In the genomic region with DNA sequence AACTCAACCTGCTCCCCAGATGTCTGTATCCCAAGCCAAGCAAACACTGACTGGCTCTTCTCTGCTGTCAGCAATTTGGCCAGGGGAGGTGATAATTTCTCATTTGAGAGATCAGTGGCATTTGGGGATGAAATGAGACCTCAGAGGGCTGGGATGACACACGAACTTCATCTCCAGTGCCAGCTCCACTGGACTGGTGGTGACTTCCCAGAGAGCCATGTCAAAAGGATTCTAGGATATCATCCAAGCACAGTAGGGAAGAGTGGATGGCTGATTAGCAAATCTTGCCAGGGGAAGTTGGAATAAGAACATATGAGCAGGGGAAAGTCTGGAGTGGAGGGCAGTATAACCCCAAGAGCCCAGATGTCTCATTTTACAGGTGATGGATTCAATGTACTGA, we compare ENCODE assay signal across 25 mouse cellular contexts.
A peak's percentile ranks its signal among the peaks of the same experiment; 100 is the strongest.
DNase-seq lines count a peak whose midpoint lies in the region; ATAC-seq and TF ChIP-seq lines count a peak whose summit lies in the region.
"Had no signal": no experiment of that assay in that cellular context is flagged by ENCODE, and none has a peak within 500 bp of the region (broad histone marks: within the 10 kb centered on the region; RNA-seq: fewer than 3 reads in every experiment).

No protein-coding gene starts in this region.

- H3K27ac ChIP-seq in hindbrain, embryonic 16.5 days (ENCODE audit: low read depth, low read length), result no peak overlapping the region
- H3K27ac ChIP-seq in hindbrain, embryonic 14.5 days, result no peak overlapping the region
- H3K27ac ChIP-seq in midbrain, postnatal 0 days (ENCODE audit: low read depth, low read length), result no peak overlapping the region
- no peak overlapping the region for H3K27ac ChIP-seq in midbrain, embryonic 16.5 days (ENCODE audit: low read length)
- H3K27ac ChIP-seq: embryonic facial prominence, embryonic 12.5 days; embryonic facial prominence, embryonic 15.5 days; gastrocnemius, adult 2 months; heart, embryonic 15.5 days; hindbrain, embryonic 10.5 days; hindbrain, embryonic 15.5 days had no signal

- H3K9ac ChIP-seq in hindbrain, embryonic 16.5 days (ENCODE audit: low read depth, low read length), result no peak overlapping the region
- H3K9ac ChIP-seq in hindbrain, embryonic 14.5 days, result no peak overlapping the region
- no peak overlapping the region for H3K9ac ChIP-seq in midbrain, postnatal 0 days (replicated peaks; ENCODE audit: low read length, poor library complexity, severe bottlenecking)
- H3K9ac ChIP-seq in midbrain, embryonic 16.5 days (ENCODE audit: low read depth, low read length), result no peak overlapping the region
- H3K9ac ChIP-seq: embryonic facial prominence, embryonic 12.5 days; embryonic facial prominence, embryonic 15.5 days; forebrain, postnatal 0 days; heart, embryonic 12.5 days; heart, embryonic 15.5 days; hindbrain, embryonic 15.5 days had no signal

- H3K4me1 ChIP-seq in hindbrain, embryonic 16.5 days (ENCODE audit: control insufficient read depth, insufficient read depth, low read depth, low read length), result no peaks in the 10 kb centered on the region
- no peaks in the 10 kb centered on the region for H3K4me1 ChIP-seq in hindbrain, embryonic 14.5 days (replicated peaks; ENCODE audit: control insufficient read depth, insufficient read depth, low read length)
- no peaks in the 10 kb centered on the region for H3K4me1 ChIP-seq in midbrain, postnatal 0 days (ENCODE audit: insufficient read depth, low read length)
- H3K4me1 ChIP-seq in midbrain, embryonic 16.5 days (ENCODE audit: control insufficient read depth, insufficient read depth, low read length), result no peaks in the 10 kb centered on the region
- H3K4me1 ChIP-seq: embryonic facial prominence, embryonic 12.5 days; embryonic facial prominence, embryonic 15.5 days; heart, embryonic 12.5 days; heart, embryonic 15.5 days; hindbrain, embryonic 10.5 days; hindbrain, embryonic 15.5 days had no signal

- H3K36me3 ChIP-seq in hindbrain, embryonic 16.5 days (ENCODE audit: control insufficient read depth, insufficient read depth, low read length), result no peaks in the 10 kb centered on the region
- H3K36me3 ChIP-seq in hindbrain, embryonic 14.5 days (replicated peaks; ENCODE audit: control insufficient read depth, insufficient read depth), result no peaks in the 10 kb centered on the region
- H3K36me3 ChIP-seq in midbrain, postnatal 0 days (ENCODE audit: insufficient read depth, low read length), result no peaks in the 10 kb centered on the region
- no peaks in the 10 kb centered on the region for H3K36me3 ChIP-seq in midbrain, embryonic 16.5 days (ENCODE audit: control insufficient read depth, insufficient read depth, low read length)
- H3K36me3 ChIP-seq: embryonic facial prominence, embryonic 12.5 days; embryonic facial prominence, embryonic 15.5 days; heart, embryonic 12.5 days; heart, embryonic 15.5 days; hindbrain, embryonic 10.5 days; hindbrain, embryonic 15.5 days had no signal

- H3K4me3 ChIP-seq in hindbrain, embryonic 16.5 days (ENCODE audit: low read length), result no peak overlapping the region
- no peak overlapping the region for H3K4me3 ChIP-seq in hindbrain, embryonic 14.5 days (replicated peaks; ENCODE audit: low read length)
- no peak overlapping the region for H3K4me3 ChIP-seq in midbrain, postnatal 0 days (ENCODE audit: low read depth, low read length)
- H3K4me3 ChIP-seq in midbrain, embryonic 16.5 days (ENCODE audit: low read depth, low read length), result no peak overlapping the region
- H3K4me3 ChIP-seq: embryonic facial prominence, embryonic 12.5 days; embryonic facial prominence, embryonic 15.5 days; gastrocnemius, adult 2 months; heart, embryonic 12.5 days; heart, embryonic 15.5 days; hindbrain, embryonic 10.5 days; hindbrain, embryonic 15.5 days had no signal

- no peaks in the 10 kb centered on the region for H3K27me3 ChIP-seq in hindbrain, embryonic 16.5 days (replicated peaks; ENCODE audit: control insufficient read depth, insufficient read depth, low read length)
- no peaks in the 10 kb centered on the region for H3K27me3 ChIP-seq in hindbrain, embryonic 14.5 days (ENCODE audit: control insufficient read depth, insufficient read depth, low read length)
- H3K27me3 ChIP-seq in midbrain, postnatal 0 days (ENCODE audit: insufficient read depth, low read length), result no peaks in the 10 kb centered on the region
- H3K27me3 ChIP-seq in midbrain, embryonic 16.5 days (ENCODE audit: control insufficient read depth, insufficient read depth, low read depth, low read length), result no peaks in the 10 kb centered on the region
- H3K27me3 ChIP-seq: embryonic facial prominence, embryonic 12.5 days; embryonic facial prominence, embryonic 15.5 days; heart, embryonic 12.5 days; heart, embryonic 15.5 days; hindbrain, embryonic 15.5 days; Patski had no signal

- 65% methylated on average over 1 of the region's 1 CpGs for WGBS in hindbrain, embryonic 16.5 days
- 81% methylated on average over 1 of the region's 1 CpGs for WGBS in hindbrain, embryonic 14.5 days
- WGBS in midbrain, postnatal 0 days, result 59% methylated on average over 1 of the region's 1 CpGs
- WGBS in midbrain, embryonic 16.5 days, result 71% methylated on average over 1 of the region's 1 CpGs

- TF ChIP-seq CTCF in midbrain, postnatal 0 days (IDR thresholded peaks at IDR 0.05), result no peak

- H3K4me2 ChIP-seq in hindbrain, embryonic 16.5 days (ENCODE audit: low read length), result no peak overlapping the region
- H3K4me2 ChIP-seq in hindbrain, embryonic 14.5 days (replicated peaks), result no peak overlapping the region
- no peak overlapping the region for H3K4me2 ChIP-seq in midbrain, postnatal 0 days (ENCODE audit: low read depth, low read length, poor library complexity, severe bottlenecking)
- H3K4me2 ChIP-seq in midbrain, embryonic 16.5 days (ENCODE audit: low read length), result no peak overlapping the region
- H3K4me2 ChIP-seq: embryonic facial prominence, embryonic 12.5 days; embryonic facial prominence, embryonic 15.5 days; heart, embryonic 12.5 days; heart, embryonic 15.5 days; hindbrain, embryonic 15.5 days had no signal

- peak; percentile 3 for DNase-seq in cerebellum, adult 9-10 months
- DNase-seq in cerebellum, adult 11 months, result no peak
- no peak for DNase-seq in hindbrain, embryonic 14.5 days (ENCODE audit: low spot score)
- DNase-seq in midbrain, postnatal 0 days (ENCODE audit: low spot score), result peak; percentile 66
- DNase-seq: adrenal gland, postnatal 10 days; adrenal gland, postnatal 36 days; forebrain, postnatal 0 days; gastrocnemius, adult 2 months; gastrocnemius, postnatal 14 days; heart, adult 18-20 months; heart, postnatal 10 days; heart, postnatal 36 days; kidney, adult 18-20 months had no signal

- peak; percentile 48; the same call in 1 of the 2 replicates for ATAC-seq in hindbrain, embryonic 16.5 days
- ATAC-seq in hindbrain, embryonic 14.5 days (ENCODE audit: low FRiP score), result no peak
- ATAC-seq in midbrain, postnatal 0 days (ENCODE audit: low FRiP score), result no peak
- ATAC-seq in midbrain, embryonic 16.5 days, result no peak
- ATAC-seq: forebrain, embryonic 14.5 days; forebrain, postnatal 0 days; inflammation-experienced regulatory T-cells, adult 6 months; intestine, embryonic 16.5 days; Patski had no signal

- H3K9me3 ChIP-seq in hindbrain, embryonic 16.5 days (ENCODE audit: control insufficient read depth, low read length), result no peaks in the 10 kb centered on the region
- H3K9me3 ChIP-seq in hindbrain, embryonic 14.5 days (ENCODE audit: control insufficient read depth, low read length), result no peaks in the 10 kb centered on the region
- H3K9me3 ChIP-seq in midbrain, postnatal 0 days (ENCODE audit: low read length), result no peaks in the 10 kb centered on the region
- no peaks in the 10 kb centered on the region for H3K9me3 ChIP-seq in midbrain, embryonic 16.5 days (replicated peaks; ENCODE audit: control insufficient read depth, low read length, poor library complexity, severe bottlenecking)
- H3K9me3 ChIP-seq: embryonic facial prominence, embryonic 12.5 days; embryonic facial prominence, embryonic 15.5 days; heart, embryonic 12.5 days; heart, embryonic 15.5 days; hindbrain, embryonic 10.5 days; hindbrain, embryonic 15.5 days had no signal

Comparison
In these comparisons a context has a peak if more than half of its experiments do, and no peak if none do; other contexts are left out.
1. DNase-seq: peak in cerebellum, adult 9-10 months (single experiment) and midbrain, postnatal 0 days (single experiment); none in cerebellum, adult 11 months (single experiment) and hindbrain, embryonic 14.5 days (single experiment).